Mouse (Mus musculus): ENCODE data around the gene Blmh.

The Blmh gene

GRCm38 (mm10) chr11:76924759-76925236 lies at the start of gene Blmh:
TSS of gene Blmh (plus strand) at chr11:76924809.
- DNase-seq (ENCODE audit: low spot score in 2 of 2), result no peak

DNA sequence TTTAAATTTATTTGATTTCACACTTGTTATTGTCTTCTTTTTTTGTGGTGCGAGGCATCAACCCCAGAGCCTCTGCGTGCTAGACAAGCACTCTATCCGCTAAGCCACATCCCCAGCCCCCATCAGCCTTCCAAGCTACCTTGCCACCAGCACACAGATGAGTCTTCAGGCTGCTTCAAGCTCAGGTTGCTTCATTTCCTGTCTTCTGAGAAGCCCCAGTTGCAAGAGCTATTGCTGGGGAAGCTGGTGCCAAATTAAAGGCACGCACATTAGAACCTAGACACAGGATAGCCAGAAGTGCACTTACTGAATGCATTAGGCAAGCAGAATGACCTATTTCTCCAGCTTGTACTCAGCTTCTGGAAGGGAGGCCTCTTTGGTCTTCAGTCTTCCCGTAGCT lies 44.8 kb upstream of the Blmh start:
- DNase-seq (ENCODE audit: low spot score in 2 of 2), result no peak

- DNase-seq (ENCODE audit: low spot score in 2 of 2), result no peak
Measured at GRCm38 (mm10) chr11:76884451-76884850, 40.2 kb upstream of the Blmh start.

GRCm38 (mm10) chr11:76889339-76890164 lies 35.1 kb upstream of the Blmh start:
- no peak for DNase-seq (ENCODE audit: low spot score in 2 of 2)

DNA sequence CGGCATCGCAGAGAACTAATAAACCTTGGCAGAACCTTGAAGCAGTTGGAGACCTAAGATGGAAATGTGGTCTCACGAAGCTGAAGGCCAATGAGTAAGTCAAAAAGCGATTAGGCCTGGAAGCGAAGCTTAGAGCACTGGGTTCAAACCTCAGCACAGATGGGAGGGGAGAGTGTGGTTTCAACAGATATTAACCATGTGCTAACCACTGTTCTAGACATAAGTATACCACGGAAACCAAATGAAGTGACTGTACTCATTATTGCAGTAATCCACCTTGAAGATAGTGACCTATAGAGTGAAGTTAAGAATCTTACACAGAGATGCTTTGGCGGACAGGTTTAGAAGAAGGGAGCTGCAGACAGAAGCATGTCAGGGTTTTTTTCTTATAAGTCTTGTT lies 33.4 kb upstream of the Blmh start:
- no peak for DNase-seq (ENCODE audit: low spot score in 2 of 2)

GRCm38 (mm10) chr11:76891738-76892349 lies 32.8 kb upstream of the Blmh start:
- no peak for DNase-seq (ENCODE audit: low spot score in 2 of 2)

- DNase-seq (ENCODE audit: low spot score in 2 of 2), result no peak
Measured at GRCm38 (mm10) chr11:76892972-76893371, 31.6 kb upstream of the Blmh start.

DNA sequence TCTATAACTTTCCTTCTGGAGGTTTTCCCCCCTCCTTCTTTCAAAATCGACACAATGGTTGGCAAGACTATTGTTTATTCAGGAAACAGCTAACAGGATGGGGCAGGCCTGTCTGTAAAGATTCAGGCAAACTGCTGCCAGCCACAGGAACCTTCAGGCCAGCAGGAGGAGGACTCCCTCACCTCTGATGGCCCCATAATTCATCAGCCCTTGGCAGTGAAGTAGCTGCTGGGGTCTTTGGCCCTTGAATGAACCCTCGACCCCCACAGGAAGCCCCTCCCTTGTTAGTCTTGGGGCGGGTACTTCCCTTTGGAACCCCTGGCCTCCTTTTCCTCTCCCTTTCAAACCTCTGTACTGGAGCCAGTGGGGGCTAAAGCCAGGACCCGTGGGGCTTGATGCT lies 31.0 kb upstream of the Blmh start:
- DNase-seq (ENCODE audit: low spot score in 2 of 2), result no peak

DNA sequence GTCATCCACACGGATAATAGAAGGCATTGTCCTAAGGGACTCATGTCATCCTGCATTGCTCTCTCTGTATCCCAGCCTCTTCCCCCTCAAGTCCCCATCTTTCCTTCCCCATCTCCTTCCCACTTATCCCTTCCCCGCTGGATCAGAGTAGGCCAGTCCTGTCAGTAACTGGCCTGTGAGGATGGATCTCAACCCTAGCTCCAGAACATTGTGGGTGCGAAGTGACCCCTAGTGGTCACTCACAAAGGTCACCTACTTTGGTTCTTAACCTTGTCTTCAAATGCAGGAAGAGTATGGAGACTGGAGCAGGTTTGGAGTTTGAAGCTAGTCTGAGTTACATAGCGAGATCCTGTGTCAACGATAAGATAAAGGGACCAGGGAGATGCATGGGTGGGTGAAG lies 30.4 kb upstream of the Blmh start:
- DNase-seq (ENCODE audit: low spot score in 2 of 2), result no peak

GRCm38 (mm10) chr11:76896360-76896759 lies 28.2 kb upstream of the Blmh start:
- DNase-seq (ENCODE audit: low spot score in 2 of 2), result no peak

DNA sequence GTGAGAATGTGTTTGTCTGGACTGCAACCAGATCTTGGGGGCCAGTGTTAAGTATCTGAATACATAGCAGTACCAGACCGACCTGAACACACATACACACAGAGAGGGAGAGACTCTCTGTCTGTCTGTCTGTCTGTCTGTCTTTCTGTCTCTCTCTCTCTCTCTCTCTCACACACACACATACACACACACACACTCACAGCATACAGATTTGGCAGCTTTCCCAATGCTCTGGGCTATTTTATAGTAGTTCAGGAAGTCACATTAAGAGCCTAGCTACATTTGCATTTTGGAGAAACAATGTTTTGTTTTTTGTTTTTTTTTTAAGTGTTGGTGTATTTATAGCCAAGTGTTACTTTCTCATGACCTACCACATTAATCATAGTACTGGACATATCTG lies 27.5 kb upstream of the Blmh start:
- DNase-seq (ENCODE audit: low spot score in 2 of 2), result no peak

DNA sequence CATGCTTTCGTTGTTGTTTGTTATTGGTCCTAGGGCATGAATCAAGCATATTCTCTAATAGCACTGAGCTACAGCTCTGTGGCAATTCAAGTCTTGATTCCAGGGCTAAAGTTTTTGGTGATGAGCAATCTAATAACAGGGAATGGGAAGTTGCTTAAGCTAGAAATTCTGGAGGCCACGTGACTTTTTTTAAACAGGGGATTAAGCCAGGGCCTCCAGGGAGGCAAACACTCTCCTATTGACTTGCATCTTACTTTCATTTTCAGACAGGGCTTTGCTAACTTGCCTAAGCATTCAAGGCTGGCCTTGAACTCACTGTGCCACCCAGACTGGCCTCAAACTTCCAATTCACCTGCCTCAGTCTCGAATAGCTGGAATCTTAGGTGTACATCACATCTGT lies 26.7 kb upstream of the Blmh start:
- no peak for DNase-seq (ENCODE audit: low spot score in 2 of 2)

DNA sequence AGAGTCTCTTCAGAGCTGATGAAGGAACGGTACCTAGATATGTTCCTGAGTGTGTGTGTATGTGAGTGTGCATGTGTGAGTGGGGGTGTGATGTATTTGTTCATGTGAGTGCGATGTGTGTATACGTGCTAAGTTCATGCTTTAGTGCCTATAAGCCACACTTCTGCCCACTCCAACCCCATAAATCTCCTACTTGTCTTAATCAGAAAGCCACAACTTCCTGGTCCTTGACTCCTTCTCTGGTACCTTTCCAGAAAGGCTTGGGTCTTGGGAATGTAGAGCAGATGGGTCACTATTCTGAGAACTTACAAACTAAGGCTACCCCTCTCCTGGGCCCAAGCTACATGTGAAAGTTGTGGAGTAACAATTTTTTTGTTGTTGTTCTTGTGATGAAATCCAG lies 25.9 kb upstream of the Blmh start:
- DNase-seq (ENCODE audit: low spot score in 2 of 2), result no peak

GRCm38 (mm10) chr11:76899758-76900738 lies 24.6 kb upstream of the Blmh start:
- no peak for DNase-seq (ENCODE audit: low spot score in 2 of 2)

- no peak for DNase-seq (ENCODE audit: low spot score in 2 of 2)
Measured at GRCm38 (mm10) chr11:76901579-76902361, 22.8 kb upstream of the Blmh start, which contains the start of gene Tmigd1. TSS of gene Tmigd1 (plus strand) at chr11:76902159.

GRCm38 (mm10) chr11:76904340-76904739 lies 20.3 kb upstream of the Blmh start:
- DNase-seq (ENCODE audit: low spot score in 2 of 2), result no peak

DNA sequence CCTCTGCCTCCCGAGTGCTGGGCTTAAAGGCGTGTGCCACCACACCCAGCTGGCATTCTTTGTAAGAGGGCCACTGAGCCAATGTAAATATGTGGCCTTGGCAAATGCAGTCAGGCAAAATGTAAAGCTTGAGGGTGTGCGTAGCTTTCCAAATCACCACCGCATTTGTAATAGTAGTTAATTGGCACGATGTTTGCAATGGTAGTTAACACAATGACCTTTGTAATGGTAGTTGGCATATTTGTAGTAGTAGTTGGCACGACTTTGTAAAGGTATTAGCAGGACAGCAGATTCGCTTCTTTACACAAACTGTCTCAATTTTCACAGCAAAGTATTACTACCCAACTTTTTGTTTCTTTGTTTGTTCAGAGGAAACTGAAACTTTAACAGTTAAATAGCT lies 16.0 kb upstream of the Blmh start:
- no peak for DNase-seq (ENCODE audit: low spot score in 2 of 2)

DNA sequence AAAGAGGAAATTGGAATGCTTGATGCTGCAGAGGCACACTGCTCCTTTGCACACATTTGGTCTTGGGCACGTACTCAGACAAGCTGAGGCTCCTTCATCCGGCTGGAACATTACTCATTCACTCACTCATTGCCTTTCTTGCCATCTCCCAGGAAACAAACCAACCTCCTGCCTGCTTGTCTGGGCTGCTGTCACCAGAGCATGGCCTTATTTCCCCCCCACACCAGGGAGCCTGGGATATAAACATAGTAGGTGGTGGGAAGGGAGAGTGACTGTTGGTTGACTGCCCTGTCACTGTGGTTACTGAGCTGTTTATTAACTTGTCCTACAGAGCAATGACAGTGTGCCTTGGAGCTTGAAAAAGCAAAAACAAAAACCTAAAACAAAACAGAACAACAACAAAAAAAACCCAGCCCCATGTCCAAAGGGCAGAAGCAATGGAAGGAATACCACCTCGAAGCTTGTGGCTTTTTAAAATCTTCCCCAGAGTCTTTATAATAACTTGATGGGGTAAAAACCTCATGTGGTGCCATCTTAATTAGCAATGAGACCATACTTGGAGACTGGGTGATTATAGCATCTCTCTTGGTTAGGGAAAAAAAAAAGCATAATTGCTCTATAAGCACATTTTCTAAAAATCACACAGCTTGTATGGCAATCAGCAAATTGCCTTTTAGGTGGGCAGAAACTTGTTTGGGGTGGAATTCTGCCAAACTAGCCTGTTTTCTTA lies 13.1 kb upstream of the Blmh start:
- DNase-seq (ENCODE audit: low spot score in 2 of 2), result no peak

DNA sequence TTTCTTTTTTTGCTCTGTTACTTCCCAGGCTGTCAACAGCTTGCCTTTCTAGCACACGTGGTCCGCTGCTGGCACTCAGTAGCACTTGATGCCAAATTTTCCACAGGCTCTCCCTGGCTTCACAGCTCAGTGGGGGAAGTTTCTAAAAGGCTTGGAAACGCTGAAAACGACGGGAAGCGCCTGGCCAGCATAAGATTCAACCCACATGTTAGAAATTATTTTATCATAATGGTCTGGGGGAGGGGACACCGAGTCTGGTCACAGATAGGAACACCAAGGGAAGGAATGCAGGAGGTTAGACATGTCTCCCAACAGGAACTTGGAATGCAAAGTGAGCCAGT lies 12.6 kb upstream of the Blmh start:
- DNase-seq (ENCODE audit: low spot score in 2 of 2), result peak; percentile 36 to 48

- no peak for DNase-seq (ENCODE audit: low spot score in 2 of 2)
Measured at GRCm38 (mm10) chr11:76914366-76914765, 10.2 kb upstream of the Blmh start.

Measured in right cerebral cortex, postnatal 36 days (tissue).